Mouse (Mus musculus) adrenal gland, postnatal 4 days (tissue): ENCODE results near the gene Gm12253. TPM values are rescaled to one million over a fixed set of nuclear protein-coding genes. Genes with fewer than 3 reads are reported as not detected.

ENCODE experiments used
- DNase-seq, 2 experiments: peaks; one replicate each; pipeline ENCODE4 v3.0.0; 2021 to 2022; ENCODE audit warnings: low spot score in 2 of 2, mixed read lengths in 2 of 2
- long read RNA-seq, 2 experiments: library from polyadenylated mRNA; stranded (forward); transcript quantifications; one replicate each; pipeline ENCODE4 v2.0.0; 2021
- total RNA-seq, 2 experiments: library from RNA; stranded (reverse); gene quantifications; 2 replicates each; pipeline ENCODE4 v1.2.3; 2021

The Gm12253 gene
- total RNA-seq = not detected
- long read RNA-seq, experiment 1 = 0 reads
- long read RNA-seq, experiment 2 = 0 reads

- no peak for DNase-seq
These were observed at the start of gene Gm12253 for GRCm38 (mm10) chr11:58432259-58432658. Gm12253 (plus strand) TSS chr11:58432559.

- DNase-seq = no peak
These were observed 32.2 kb upstream of the Gm12253 start for GRCm38 (mm10) chr11:58399985-58400645.

GRCm38 (mm10) chr11:58400655-58401054 is 31.7 kb upstream of the Gm12253 start:
- no peak for DNase-seq

GRCm38 (mm10) chr11:58408066-58408465 is 24.3 kb upstream of the Gm12253 start:
- DNase-seq = no peak

GRCm38 (mm10) chr11:58418336-58418735 is 14.0 kb upstream of the Gm12253 start:
- no peak for DNase-seq

GRCm38 (mm10) chr11:58420815-58421214 is 11.5 kb upstream of the Gm12253 start, which contains the start of gene 1810065E05Rik:
1810065E05Rik (plus strand) TSS chr11:58421111.
- no peak for DNase-seq

- DNase-seq = no peak
These were observed 5.5 kb downstream of the Gm12253 start for GRCm38 (mm10) chr11:58437866-58438265.

- no peak for DNase-seq
These were observed 20.4 kb downstream of the Gm12253 start, which contains the start of gene Lypd9 for GRCm38 (mm10) chr11:58452759-58453158. Lypd9 (minus strand) TSS chr11:58452923.

- no peak for DNase-seq
These were observed 21.2 kb downstream of the Gm12253 start for GRCm38 (mm10) chr11:58453592-58453991.

GRCm38 (mm10) chr11:58462170-58462569 is 29.8 kb downstream of the Gm12253 start, which contains the start of gene Olfr30:
Olfr30 (minus strand) TSS chr11:58462270.
- DNase-seq = no peak

Other genes starting within 250 kb of the Gm12253 start
- gene Igtp, start 233.0 kb upstream of the Gm12253 start, total RNA-seq = 10 to 100 TPM in 1 of 2 experiments, 1 to 10 TPM in 1; 9.8 to 15.3 TPM
- gene Irgm2, start 232.9 kb upstream of the Gm12253 start, total RNA-seq = 10 to 100 TPM; 10.7 to 14.4 TPM
- under 1 TPM; 0.28 to 0.85 TPM for gene 4930438A08Rik, start 157.8 kb upstream of the Gm12253 start, total RNA-seq
- gene Zfp692, start 125.5 kb upstream of the Gm12253 start, total RNA-seq = 10 to 100 TPM; 13.4 to 15.0 TPM
- gene Zfp672, start 102.2 kb upstream of the Gm12253 start, total RNA-seq = 10 to 100 TPM; 45.8 to 49.7 TPM
- 10 to 100 TPM; 47.4 to 54.1 TPM for gene Sh3bp5l, start 101.8 kb upstream of the Gm12253 start, total RNA-seq
- gene Lypd8, start 53.5 kb upstream of the Gm12253 start, total RNA-seq = not detected
- gene 1810065E05Rik, start 11.4 kb upstream of the Gm12253 start, total RNA-seq = not detected
- not detected for gene Lypd9, start 20.4 kb downstream of the Gm12253 start, total RNA-seq
- gene Olfr30, start 29.7 kb downstream of the Gm12253 start, total RNA-seq = not detected
- not detected for gene Olfr332, start 60.0 kb downstream of the Gm12253 start, total RNA-seq
- not detected for gene Olfr331, start 70.0 kb downstream of the Gm12253 start, total RNA-seq
- gene Olfr330, start 102.3 kb downstream of the Gm12253 start, total RNA-seq = 1 to 10 TPM; 1.1 to 1.4 TPM
- 1 to 10 TPM in 1 of 2 experiments, under 1 TPM in 1; 0.45 to 1.0 TPM for gene Olfr329-ps, start 113.9 kb downstream of the Gm12253 start, total RNA-seq
- gene Olfr328, start 123.1 kb downstream of the Gm12253 start, total RNA-seq = under 1 TPM; 0.28 to 0.45 TPM
- gene Olfr224, start 138.0 kb downstream of the Gm12253 start, total RNA-seq = not detected
- gene Olfr325, start 145.2 kb downstream of the Gm12253 start, total RNA-seq = not detected
- not detected for gene Olfr324, start 162.6 kb downstream of the Gm12253 start, total RNA-seq
- gene 2210407C18Rik, start 183.5 kb downstream of the Gm12253 start, total RNA-seq = not detected
- gene Olfr323, start 197.9 kb downstream of the Gm12253 start, total RNA-seq = not detected
- gene Trim58, start 207.9 kb downstream of the Gm12253 start, total RNA-seq = 1 to 10 TPM in 1 of 2 experiments, under 1 TPM in 1; 0.90 to 1.8 TPM
- not detected for gene Olfr322, start 226.2 kb downstream of the Gm12253 start, total RNA-seq
- gene Olfr320, start 248.5 kb downstream of the Gm12253 start, total RNA-seq = not detected